Mouse (Mus musculus) spleen, adult 2 months (tissue): ENCODE measurements around the gene Ccdc122.

Experiments used
- CTCF ChIP-seq: fragments of 200-500 bp; IDR thresholded peaks from 2 replicates; pipeline ENCODE4 v1.5.1; 2011; ENCODE audit warnings: mild to moderate bottlenecking, inconsistent platforms; ENCODE audit not compliant: insufficient read depth, insufficient read length, insufficient replicate concordance; ENCODE audit errors: extremely low read depth
- POLR2A ChIP-seq: fragments of 200-500 bp; IDR thresholded peaks from 2 replicates; pipeline ENCODE4 v1.6.1; 2011; ENCODE audit warnings: low read depth, low read length, inconsistent platforms

GRCm38 (mm10) chr14:77157505-77157911 is 120.9 kb downstream of the Ccdc122 start:
- TF ChIP-seq CTCF (no peak), POLR2A (no peak)
